Mouse (Mus musculus) left cerebral cortex, adult 18-20 months (tissue): ENCODE results near the gene Glyatl3. TPM values are rescaled to one million over a fixed set of nuclear protein-coding genes. Genes with fewer than 3 reads are reported as not detected.
A peak's percentile ranks its signal among the peaks of the same experiment; 100 is the strongest.

Experiments
- DNase-seq, 2 experiments: peaks; one replicate each; pipeline ENCODE4 v3.0.0; 2021 to 2022; ENCODE audit warnings: low spot score in 2 of 2, mixed read lengths in 1 of 2
- long read RNA-seq, 2 experiments: library from polyadenylated mRNA; stranded (forward); transcript quantifications; one replicate each; pipeline ENCODE4 v2.0.0; 2021
- total RNA-seq, 2 experiments: library from RNA; stranded (reverse); gene quantifications; 2 replicates each; pipeline ENCODE4 v1.2.3; 2021

Glyatl3 gene
- not detected for total RNA-seq
- long read RNA-seq, experiment 1, result 0 reads
- long read RNA-seq, experiment 2, result 0 reads

GRCm38 (mm10) chr17:40914250-40914649 is at the start of gene Glyatl3:
TSS of gene Glyatl3 (minus strand) at chr17:40914350.
- no peak for DNase-seq

GRCm38 (mm10) chr17:40948518-40948917 is 34.4 kb upstream of the Glyatl3 start:
- DNase-seq, result no peak

GRCm38 (mm10) chr17:40934420-40935231 is 20.5 kb upstream of the Glyatl3 start, which contains the start of the genes Mut and Cenpq:
TSS of gene Mut (plus strand) at chr17:40934685.
TSS of gene Cenpq (minus strand) at chr17:40935047.
- peak; percentile 99 for DNase-seq

- DNase-seq, result no peak
Measured at GRCm38 (mm10) chr17:40933985-40934384, 19.8 kb upstream of the Glyatl3 start.

GRCm38 (mm10) chr17:40915499-40915898 is 1.3 kb upstream of the Glyatl3 start:
- DNase-seq, result no peak

GRCm38 (mm10) chr17:40904721-40905154 is 9.4 kb downstream of the Glyatl3 start:
- DNase-seq, result no peak

- DNase-seq, result no peak
Measured at GRCm38 (mm10) chr17:40904056-40904597, 10.0 kb downstream of the Glyatl3 start.

- no peak for DNase-seq
Measured at GRCm38 (mm10) chr17:40903345-40903744, 10.8 kb downstream of the Glyatl3 start.

GRCm38 (mm10) chr17:40899783-40900363 is 14.3 kb downstream of the Glyatl3 start:
- no peak for DNase-seq

- no peak for DNase-seq
Measured at GRCm38 (mm10) chr17:40896863-40897262, 17.3 kb downstream of the Glyatl3 start.

- no peak for DNase-seq
Measured at GRCm38 (mm10) chr17:40887849-40888536, 26.2 kb downstream of the Glyatl3 start.

GRCm38 (mm10) chr17:40885155-40885554 is 29.0 kb downstream of the Glyatl3 start:
- DNase-seq, result no peak

GRCm38 (mm10) chr17:40882172-40882571 is 32.0 kb downstream of the Glyatl3 start:
- DNase-seq, result no peak

GRCm38 (mm10) chr17:40879924-40880691 is 34.0 kb downstream of the Glyatl3 start, which contains the start of gene 9130008F23Rik:
TSS of gene 9130008F23Rik (minus strand) at chr17:40880559.
- peak in 1 of 2 experiments; percentile 3 for DNase-seq

- no peak for DNase-seq
Measured at GRCm38 (mm10) chr17:40879528-40879923, 34.6 kb downstream of the Glyatl3 start.

GRCm38 (mm10) chr17:40877741-40878140 is 36.4 kb downstream of the Glyatl3 start:
- no peak for DNase-seq

GRCm38 (mm10) chr17:40875568-40875967 is 38.6 kb downstream of the Glyatl3 start:
- DNase-seq, result no peak

GRCm38 (mm10) chr17:40874701-40875100 is 39.4 kb downstream of the Glyatl3 start:
- DNase-seq, result no peak

GRCm38 (mm10) chr17:40873582-40874011 is 40.6 kb downstream of the Glyatl3 start:
- no peak for DNase-seq

GRCm38 (mm10) chr17:40872626-40873025 is 41.5 kb downstream of the Glyatl3 start:
- no peak for DNase-seq
